Mouse (Mus musculus): ENCODE results near the gene 1110051M20Rik.

GRCm38 (mm10) chr2:91429915-91430599, 14.4 kb downstream of the 1110051M20Rik start:
- no peak for TF ChIP-seq POLR2A (IDR thresholded peaks at IDR 0.05; ENCODE audit: borderline replicate concordance, extremely low read depth, low read depth, low read length)
- no peak for TF ChIP-seq CTCF (IDR thresholded peaks at IDR 0.05; ENCODE audit: insufficient read depth, low read length)
